Mouse (Mus musculus) mouse trophoblast stem cell (cell line): Measurements from ENCODE around the gene Bax.

Source experiments
- in situ Hi-C, 2 experiments: fragments of 300-500 bp; cut with MseI, MboI; formaldehyde crosslinking; loops; 2 replicates in 1 of 2; 3 replicates in 1 of 2; pipeline ENCODE4 v1.15.1; 2025

Gene Bax

DNA sequence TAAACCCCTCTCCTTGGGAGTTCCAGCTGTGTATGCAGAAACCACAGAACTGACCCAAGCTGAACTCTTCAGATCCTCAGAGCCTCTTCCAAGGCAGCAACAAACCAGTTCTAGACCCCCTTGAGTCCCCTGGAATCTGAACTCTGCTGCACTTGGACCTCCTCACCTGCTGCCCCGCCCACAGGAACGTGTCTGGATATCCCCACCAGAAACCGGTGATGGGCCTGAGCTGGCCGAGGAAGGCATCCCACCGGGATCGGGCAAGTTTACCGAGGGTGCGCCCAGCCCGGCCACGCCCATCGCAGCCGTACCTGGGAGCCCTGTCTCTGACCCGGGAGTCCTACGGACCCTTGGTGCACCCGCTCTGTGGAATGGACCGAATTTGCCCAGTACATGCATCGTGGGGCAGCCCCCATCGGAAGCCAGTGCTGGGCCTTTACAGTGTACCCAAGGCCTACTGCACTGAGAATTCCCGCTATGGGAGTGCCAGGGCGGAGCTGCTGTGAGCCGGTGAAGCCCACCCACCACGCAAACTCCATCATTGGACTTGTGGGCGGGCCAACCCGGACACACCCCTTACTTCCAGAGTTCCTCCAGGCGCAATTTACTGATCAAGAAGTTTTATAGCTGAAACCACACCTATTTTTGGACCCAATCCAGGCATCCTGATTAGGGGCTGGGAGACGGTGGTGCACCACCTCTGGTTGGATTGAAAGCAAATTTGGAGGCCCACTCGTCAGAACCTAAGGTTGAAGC, 46.7 kb downstream of the Bax start:
- in situ Hi-C loops, result no loop called here

DNA sequence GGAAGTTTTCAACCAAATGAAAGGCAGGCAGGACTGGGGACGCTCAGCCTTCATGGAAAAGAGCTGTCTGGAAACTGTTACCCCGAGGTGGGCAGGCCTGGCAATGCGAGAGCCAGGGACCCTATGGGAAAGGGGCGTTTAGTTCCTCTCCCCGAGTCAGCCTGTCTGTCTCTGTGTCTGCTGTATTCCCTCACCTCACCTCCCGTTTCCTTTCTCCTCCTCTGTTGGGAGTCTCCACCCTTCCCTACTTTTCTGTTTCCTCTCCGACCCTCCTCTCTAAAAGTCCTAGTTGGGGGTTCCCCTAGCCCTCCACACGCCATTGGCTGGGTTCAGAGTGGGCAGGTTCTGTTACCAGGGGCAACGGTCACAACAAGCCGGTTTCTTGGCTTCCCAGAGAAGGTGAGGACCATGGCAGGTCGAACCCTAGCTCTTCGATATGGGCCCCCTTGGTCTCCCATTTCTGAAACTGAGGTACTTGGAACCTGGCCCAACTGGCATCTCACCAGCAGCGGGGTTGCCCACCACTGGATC, 48.7 kb downstream of the Bax start:
- in situ Hi-C loops, result no loop called here

DNA sequence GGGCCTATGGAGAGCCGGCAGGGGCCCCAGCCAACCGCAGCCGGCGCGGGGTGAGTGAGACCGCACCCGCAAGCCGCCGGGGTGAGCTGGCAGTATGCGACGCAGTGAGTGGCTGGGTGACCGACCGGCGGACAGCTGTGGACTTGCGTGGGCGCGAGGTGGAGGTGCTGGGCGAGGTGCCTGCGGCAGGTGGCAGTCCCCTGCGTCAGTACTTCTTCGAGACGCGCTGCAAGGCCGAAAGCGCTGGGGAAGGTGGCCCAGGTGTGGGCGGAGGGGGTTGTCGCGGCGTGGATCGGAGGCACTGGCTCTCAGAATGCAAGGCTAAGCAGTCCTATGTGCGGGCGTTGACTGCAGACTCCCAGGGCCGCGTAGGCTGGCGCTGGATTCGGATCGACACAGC, 51.1 kb downstream of the Bax start:
- in situ Hi-C loops, result no loop called here

DNA sequence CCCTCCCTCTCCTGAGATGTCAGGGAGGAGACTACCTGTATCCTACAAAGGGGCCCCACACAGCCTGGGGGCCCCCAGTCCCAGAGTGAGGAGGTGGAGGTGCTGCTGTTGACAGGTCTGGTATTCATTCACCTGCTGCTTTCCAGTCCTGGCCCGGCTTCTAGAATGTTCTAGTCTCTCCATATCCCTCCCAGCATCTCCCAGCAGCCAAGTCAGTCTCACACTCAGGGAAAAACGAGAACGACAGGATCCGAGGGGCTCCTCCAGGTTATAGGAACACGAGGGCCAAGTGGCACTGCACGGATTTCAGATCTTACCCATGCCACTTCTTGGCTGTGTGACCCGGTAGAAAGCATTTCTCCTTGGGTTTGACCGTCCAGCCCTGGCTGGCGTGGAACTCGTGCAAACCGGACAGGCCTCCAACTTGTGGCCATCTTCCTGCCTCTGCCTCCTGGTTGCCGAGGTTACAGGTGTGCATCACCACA, 51.9 kb downstream of the Bax start:
- in situ Hi-C loops, result no loop called here

DNA sequence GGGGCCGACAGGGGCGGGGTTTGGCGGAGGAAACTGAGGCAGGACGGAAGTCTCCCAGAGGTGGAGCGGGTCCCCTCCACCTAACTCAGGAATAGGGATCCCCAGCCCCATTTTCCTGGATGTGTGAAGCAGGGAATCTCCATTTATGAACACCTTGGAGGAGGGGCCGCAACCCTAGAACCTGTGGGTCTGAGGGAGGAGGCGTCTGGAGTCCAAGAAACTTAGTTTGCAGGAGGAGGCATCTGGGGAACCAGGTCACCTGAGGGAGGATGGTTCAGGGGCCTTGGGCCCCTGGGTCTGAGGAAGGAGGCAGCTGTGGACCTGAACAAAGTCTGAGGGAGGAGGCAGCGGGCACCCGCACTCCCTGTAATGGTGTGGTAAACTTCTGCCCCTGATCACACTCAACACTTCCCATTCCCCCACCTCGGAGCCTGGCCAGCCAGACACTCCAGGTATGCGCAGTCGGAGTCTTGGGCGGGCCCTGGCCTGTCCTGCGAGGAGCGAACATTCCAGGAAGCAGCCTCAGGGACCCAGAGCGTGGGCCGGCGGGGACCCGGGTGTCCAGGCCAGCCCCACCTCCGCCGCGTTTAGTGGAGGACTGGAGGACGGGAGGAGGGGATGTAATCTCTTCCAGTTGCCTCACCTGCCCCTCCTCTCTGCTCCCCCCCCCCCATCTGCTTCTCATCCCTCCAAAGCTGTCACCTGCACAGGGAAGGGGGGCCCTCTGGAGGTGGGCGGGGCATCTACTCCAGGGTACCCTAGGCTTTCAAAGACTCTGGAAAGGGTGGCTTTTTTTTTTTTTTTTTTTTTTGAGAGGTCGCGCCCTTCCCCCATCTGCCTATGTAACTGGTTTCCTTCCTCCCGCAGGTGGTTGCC, 52.6 kb downstream of the Bax start:
- in situ Hi-C loops, result no loop called here

DNA sequence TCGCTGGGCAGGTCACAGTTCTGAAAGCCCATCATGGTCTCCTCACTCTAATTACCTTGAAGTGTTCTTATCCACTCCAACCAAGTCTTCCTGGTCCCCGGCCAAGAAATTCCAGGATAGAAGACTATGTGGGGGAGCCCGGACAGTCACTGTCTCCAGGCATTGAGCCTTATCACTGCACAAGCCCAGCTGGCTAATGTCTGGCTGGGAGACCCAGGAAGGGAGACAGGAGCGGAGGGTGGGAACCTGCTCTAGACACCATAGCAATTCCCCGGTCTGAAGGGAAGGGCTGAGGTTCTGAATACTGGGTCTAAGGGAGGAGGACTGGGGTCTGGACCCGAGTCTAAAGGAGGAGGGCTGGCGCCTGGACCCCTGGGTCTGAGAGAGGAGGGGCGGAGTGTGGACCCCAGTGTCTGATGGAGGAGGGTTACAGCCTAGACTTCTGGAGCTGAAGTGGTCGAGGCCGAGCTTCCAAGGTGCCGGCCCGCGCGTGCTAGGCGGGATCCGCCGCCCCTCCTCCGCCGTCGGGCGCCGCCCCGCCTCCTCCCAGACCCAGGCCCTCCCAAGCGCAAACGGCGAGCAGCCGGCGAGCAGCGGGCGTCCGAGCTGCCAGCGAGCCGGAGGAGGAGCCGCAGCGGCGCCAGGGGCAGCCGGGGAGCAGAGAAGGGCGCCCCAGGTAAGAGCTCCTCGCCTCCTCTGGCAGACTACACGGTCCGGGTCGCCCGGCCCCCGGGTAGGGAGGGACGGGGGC, 53.4 kb downstream of the Bax start, which contains the start of gene Ntf5:
TSS of gene Ntf5 (plus strand) at position 583 of the 751 bp plus-strand sequence.
- in situ Hi-C loops, result no loop called here

DNA sequence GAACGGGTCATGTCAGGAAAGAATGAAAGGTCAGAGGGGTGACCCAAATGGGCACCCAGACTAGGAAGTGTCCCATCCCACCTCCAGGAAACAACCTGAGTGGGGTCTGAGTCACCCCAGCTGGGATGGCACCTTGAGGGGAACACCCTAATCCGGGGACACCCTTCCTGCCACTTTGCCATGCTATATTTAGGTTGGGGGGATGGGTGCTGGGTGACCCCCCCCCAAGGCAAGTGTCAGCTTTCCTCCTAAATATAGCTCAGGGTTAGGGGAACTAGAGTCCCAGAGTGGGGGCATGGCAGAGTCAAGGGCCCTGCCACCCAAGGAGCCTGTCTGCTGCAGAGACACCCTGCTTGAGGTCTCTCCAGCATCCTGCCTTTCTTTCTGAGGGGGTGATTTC, 54.3 kb downstream of the Bax start:
- in situ Hi-C loops, result no loop called here
